Mouse (Mus musculus) heart, postnatal 0 days (tissue): Measurements from ENCODE around the gene Lama4. TPM values are rescaled to one million over a fixed set of nuclear protein-coding genes. Genes with fewer than 3 reads are reported as not detected.
A peak's percentile ranks its signal among the peaks of the same experiment; 100 is the strongest.

Source experiments
- ATAC-seq: fragments of 200-750 bp; cut with Nextera tagmentation; 2 replicates; pipeline ENCODE4 v1.8.0; 2017; ENCODE audit warnings: low read depth, moderate number of reproducible peaks, moderate library complexity; ENCODE audit not compliant: insufficient read depth
- DNase-seq: peaks from one replicate; pipeline ENCODE4 v3.0.0-alpha.2; 2016; ENCODE audit warnings: low spot score
- H3K27ac ChIP-seq: fragments of 300-500 bp; sonication (generic); 2 replicates; pipeline ENCODE4 v1.5.1; 2014; ENCODE audit warnings: low read depth, mild to moderate bottlenecking
- H3K27me3 ChIP-seq: fragments of 300-500 bp; sonication (generic); 2 replicates; pipeline ENCODE4 v1.6.1; 2014; ENCODE audit warnings: low read length, mixed read lengths; ENCODE audit not compliant: control insufficient read depth, insufficient read depth
- H3K36me3 ChIP-seq: fragments of 300-500 bp; sonication (generic); replicated peaks from 2 replicates; pipeline ENCODE4 v1.6.1; 2014; ENCODE audit warnings: low read length, mixed read lengths; ENCODE audit not compliant: control insufficient read depth, insufficient read depth
- H3K4me1 ChIP-seq: fragments of 300-500 bp; sonication (generic); 2 replicates; pipeline ENCODE4 v1.6.1; 2014; ENCODE audit warnings: antibody characterized with exemption; ENCODE audit not compliant: control insufficient read depth, insufficient read depth
- H3K4me2 ChIP-seq: fragments of 300-500 bp; sonication (generic); 2 replicates; pipeline ENCODE4 v1.6.1; 2014; ENCODE audit warnings: low read depth, mild to moderate bottlenecking, low read length, moderate library complexity
- H3K4me3 ChIP-seq: fragments of 300-500 bp; sonication (generic); 2 replicates; pipeline ENCODE4 v1.5.1; 2014; ENCODE audit warnings: low read depth, low read length
- H3K9ac ChIP-seq: fragments of 300-500 bp; sonication (generic); replicated peaks from 2 replicates; pipeline ENCODE4 v1.6.1; 2014; ENCODE audit warnings: low read depth, low read length, mixed read lengths
- H3K9me3 ChIP-seq: fragments of 300-500 bp; sonication (generic); replicated peaks from 2 replicates; pipeline ENCODE4 v1.6.1; 2016; ENCODE audit warnings: low read length; ENCODE audit not compliant: control insufficient read depth
- CTCF ChIP-seq: IDR thresholded peaks from 2 replicates; pipeline ENCODE4 v1.5.1; 2016; ENCODE audit warnings: antibody characterized with exemption, control low read depth, low read depth
- EP300 ChIP-seq: IDR thresholded peaks from 2 replicates; pipeline ENCODE4 v1.6.1; 2016; ENCODE audit warnings: antibody characterized with exemption, low read depth
- WGBS: fragments of 180-500 bp; shearing (Covaris S2); extraction: QIAGEN DNeasy Blood & Tissue Kit; methylation state at CpG from one replicate; pipeline ENCODE4 v1.1.7; 2014; 5-methylcytosine and 5-hydroxymethylcytosine counted together
- polyA plus RNA-seq: library from polyadenylated mRNA; unstranded; fragments of >200 nt; fragmentation: Nextera tagmentation; extraction: Ambion mirVana; gene quantifications from 2 replicates; pipeline ENCODE4 v1.2.1, GENCODE M21; 2015
- total RNA-seq: library from RNA; depleted of rRNA; stranded (reverse); fragments of >200 nt; gene quantifications from 2 replicates; pipeline ENCODE4 v1.2.3, GENCODE M21; 2014; ENCODE audit warnings: low replicate concordance

The Lama4 gene
- total and polyA plus RNA-seq, 2 experiments from 2014 or later = 72.2 to 120 TPM

DNA sequence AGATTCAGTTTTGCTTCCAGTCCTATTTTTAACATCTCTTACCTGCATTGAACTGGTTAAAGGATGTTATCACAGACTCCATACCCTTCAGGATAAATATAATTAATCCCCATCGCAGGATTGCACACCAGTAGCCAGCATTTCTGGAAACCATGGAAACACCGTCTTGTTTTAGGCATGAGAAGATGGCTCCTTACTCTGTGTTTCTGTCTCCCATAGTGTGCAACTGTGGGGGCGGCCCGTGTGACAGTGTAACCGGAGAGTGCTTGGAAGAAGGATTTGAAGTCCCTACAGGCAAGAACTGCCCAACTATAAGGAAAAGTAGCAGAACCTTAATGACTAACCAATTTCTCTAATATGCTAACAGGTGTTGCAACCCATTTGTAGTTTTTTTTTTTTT, 63.1 kb downstream of the Lama4 start:
- Histone ChIP-seq H3K4me1 (no peaks in the 10 kb centered on the region), H3K36me3 (peaks cover 89% of the 10 kb centered on the region), H3K4me2 (no peak overlapping the region), H3K9ac (no peak overlapping the region), H3K27ac (no peak overlapping the region), H3K9me3 (no peaks in the 10 kb centered on the region), H3K4me3 (no peak overlapping the region), H3K27me3 (no peaks in the 10 kb centered on the region)
- TF ChIP-seq CTCF (no peak), EP300 (no peak)
- no peak for ATAC-seq
- WGBS = 79% methylated on average over 5 of the region's 5 CpGs
- no peak for DNase-seq

DNA sequence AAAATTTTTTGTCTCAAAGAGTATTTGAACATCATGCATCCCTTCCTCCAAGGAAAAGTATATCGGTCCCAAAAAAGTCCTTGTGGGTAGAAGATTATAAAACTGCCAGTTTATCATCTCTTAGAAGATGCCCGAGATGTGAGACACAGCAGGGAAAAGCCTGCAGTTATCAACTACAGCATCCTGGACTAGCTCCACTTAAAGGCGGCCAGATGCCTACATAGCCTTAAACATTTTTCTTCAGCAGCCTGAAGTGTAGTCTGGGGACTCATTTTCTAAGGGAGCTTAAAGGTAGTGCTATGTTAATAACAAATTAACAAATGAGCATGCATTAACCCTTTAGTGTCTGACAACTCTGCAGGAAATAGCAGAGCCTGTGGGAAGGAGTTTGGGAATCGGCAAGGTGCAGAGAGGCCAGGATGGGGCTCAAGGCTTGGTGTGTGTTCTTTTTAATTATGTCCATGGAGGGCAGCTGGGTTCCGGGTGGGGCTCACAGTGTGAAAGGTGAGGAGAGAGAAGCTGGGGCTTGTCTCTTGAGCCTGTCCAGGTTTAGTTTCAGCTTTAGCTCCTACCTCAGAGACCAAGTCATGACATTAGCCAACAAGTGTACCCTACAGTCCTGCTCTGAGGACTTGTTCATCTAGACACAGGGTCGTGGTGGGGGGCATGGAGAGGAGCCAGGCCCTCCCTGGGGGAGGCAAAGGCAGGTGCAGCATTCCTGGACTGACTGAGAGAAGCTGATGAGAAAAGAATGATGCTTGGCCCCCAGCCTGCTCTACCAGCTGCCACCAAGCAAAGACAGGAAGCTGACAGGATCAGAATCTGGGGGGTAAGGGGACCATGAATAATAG, 64.2 kb downstream of the Lama4 start:
- 75% methylated on average over 6 of the region's 6 CpGs for WGBS
- H3K27ac ChIP-seq = no peak overlapping the region
- TF ChIP-seq CTCF (no peak), EP300 (no peak)
- H3K36me3 ChIP-seq = peaks cover 83% of the 10 kb centered on the region
- H3K4me2 ChIP-seq = no peak overlapping the region
- no peaks in the 10 kb centered on the region for H3K9me3 ChIP-seq
- no peaks in the 10 kb centered on the region for H3K4me1 ChIP-seq
- H3K9ac ChIP-seq = no peak overlapping the region
- H3K27me3 ChIP-seq = no peaks in the 10 kb centered on the region
- DNase-seq (no peak), ATAC-seq (no peak)
- no peak overlapping the region for H3K4me3 ChIP-seq

DNA sequence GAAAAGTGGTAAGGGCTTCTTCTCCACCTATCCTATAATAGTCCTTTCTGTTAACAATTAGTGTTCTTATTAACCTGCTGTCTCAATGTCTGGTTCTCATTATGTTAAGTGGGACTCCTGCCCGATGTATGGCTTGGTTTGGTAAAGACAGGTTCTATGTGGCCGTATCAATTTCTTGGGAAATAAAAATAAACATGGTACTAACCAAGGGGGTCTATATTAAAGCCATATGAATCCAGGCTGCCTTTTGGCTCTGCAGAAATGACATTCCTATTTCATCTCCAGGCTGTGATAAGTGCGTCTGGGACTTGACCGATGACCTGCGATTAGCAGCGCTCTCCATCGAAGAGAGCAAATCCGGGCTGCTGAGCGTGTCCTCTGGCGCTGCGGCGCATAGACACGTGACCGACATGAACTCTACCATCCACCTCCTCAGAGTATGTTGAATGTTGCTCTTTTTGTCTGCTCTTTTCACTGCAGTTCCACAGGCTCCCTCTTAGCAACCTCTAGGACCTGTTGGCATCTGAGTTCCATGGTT, 64.9 kb downstream of the Lama4 start:
- Histone ChIP-seq H3K4me1 (no peaks in the 10 kb centered on the region), H3K9ac (no peak overlapping the region), H3K4me3 (no peak overlapping the region), H3K9me3 (no peaks in the 10 kb centered on the region), H3K27me3 (no peaks in the 10 kb centered on the region), H3K4me2 (no peak overlapping the region), H3K36me3 (peaks cover 82% of the 10 kb centered on the region), H3K27ac (no peak overlapping the region)
- DNase-seq = no peak
- 91% methylated on average over 14 of the region's 14 CpGs for WGBS
- ATAC-seq = no peak
- TF ChIP-seq EP300 (no peak), CTCF (no peak)

DNA sequence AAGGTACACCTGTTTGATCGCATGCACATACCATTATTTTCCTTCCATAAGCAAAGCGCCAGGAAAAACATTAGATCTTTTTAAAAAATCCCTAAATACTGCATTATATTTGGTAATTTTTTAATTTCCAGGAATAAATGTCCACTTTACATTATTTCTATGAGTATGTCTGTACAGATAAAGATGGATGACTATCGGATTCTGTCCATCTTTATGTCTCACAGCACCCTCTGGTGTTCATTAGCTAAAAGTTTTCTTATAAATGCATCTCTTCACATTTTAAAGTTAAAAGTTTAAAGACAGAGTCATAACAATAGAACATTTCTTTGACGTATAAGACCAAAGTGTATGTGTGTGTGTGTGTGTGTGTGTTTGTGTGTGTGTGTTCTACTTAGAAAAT, 74.2 kb downstream of the Lama4 start:
- Histone ChIP-seq H3K4me1 (no peaks in the 10 kb centered on the region), H3K4me2 (no peak overlapping the region), H3K9me3 (no peaks in the 10 kb centered on the region), H3K36me3 (peaks cover 68% of the 10 kb centered on the region), H3K9ac (no peak overlapping the region), H3K4me3 (no peak overlapping the region), H3K27me3 (no peaks in the 10 kb centered on the region), H3K27ac (no peak overlapping the region)
- ATAC-seq (no peak), DNase-seq (peak; percentile 59)
- TF ChIP-seq CTCF (peak; percentile 56), EP300 (no peak)
- 61% methylated on average over 4 of the region's 4 CpGs for WGBS

DNA sequence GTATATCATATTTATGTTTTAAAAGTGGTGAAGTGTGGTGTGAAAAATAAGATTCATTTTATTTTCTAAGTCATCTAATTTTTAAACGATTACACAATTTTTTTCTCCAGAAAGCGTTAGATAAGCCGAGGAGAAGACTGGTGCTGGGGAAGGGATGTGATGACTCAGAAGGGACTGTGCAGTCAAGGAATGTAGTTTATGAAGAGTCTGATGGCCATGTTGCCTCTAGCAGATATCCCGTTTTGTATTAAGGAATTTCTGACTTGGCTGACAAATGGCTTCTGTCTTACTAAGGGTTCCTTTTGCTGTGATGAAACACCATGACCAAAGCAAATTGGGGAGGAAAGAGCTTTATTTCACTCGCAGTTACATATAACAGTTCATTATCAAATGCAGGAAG, 74.7 kb downstream of the Lama4 start:
- peaks cover 65% of the 10 kb centered on the region for H3K36me3 ChIP-seq
- no peaks in the 10 kb centered on the region for H3K9me3 ChIP-seq
- DNase-seq (peak; percentile 11), ATAC-seq (no peak)
- no peak overlapping the region for H3K9ac ChIP-seq
- TF ChIP-seq EP300 (no peak), CTCF (no peak)
- H3K27me3 ChIP-seq = no peaks in the 10 kb centered on the region
- H3K4me1 ChIP-seq = no peaks in the 10 kb centered on the region
- 63% methylated on average over 5 of the region's 5 CpGs for WGBS
- no peak overlapping the region for H3K4me3 ChIP-seq
- no peak overlapping the region for H3K4me2 ChIP-seq
- H3K27ac ChIP-seq = no peak overlapping the region

DNA sequence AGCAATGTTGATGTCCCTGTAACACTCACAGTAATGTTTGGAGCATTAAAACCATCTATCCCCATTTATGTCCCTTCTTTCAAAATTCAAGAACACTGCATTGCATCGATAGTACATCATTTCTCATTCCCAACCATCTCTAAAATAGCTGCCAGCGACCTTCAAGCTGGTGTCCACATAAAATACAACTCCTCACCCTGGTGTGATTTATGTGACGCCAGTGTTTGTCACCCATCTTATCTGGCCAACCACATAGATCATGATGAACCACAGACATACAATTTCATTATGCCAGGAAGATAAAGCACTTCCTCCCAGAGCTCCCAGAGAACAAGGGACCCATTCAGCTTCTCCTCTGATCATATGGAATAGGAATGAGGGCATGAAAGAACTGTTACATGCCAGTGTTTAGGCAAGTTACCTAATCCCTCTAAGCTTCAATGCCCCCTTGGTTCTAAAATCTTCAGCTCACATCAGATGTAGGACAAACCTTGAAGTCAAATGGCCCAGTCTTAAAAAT, 79.2 kb downstream of the Lama4 start:
- H3K36me3 ChIP-seq = peaks cover 81% of the 10 kb centered on the region
- no peak overlapping the region for H3K27ac ChIP-seq
- H3K4me1 ChIP-seq = no peaks in the 10 kb centered on the region
- no peak overlapping the region for H3K9ac ChIP-seq
- no peak overlapping the region for H3K4me2 ChIP-seq
- H3K9me3 ChIP-seq = no peaks in the 10 kb centered on the region
- ATAC-seq = no peak
- WGBS = 45% methylated on average over 3 of the region's 3 CpGs
- H3K4me3 ChIP-seq = no peak overlapping the region
- DNase-seq = no peak
- no peak for TF ChIP-seq CTCF
- no peak for TF ChIP-seq EP300
- H3K27me3 ChIP-seq = no peaks in the 10 kb centered on the region
